Mouse (Mus musculus) adrenal gland, adult (tissue): ENCODE results near the gene Tarm1.
A peak's percentile ranks its signal among the peaks of the same experiment; 100 is the strongest.

Experiments
- DNase-seq, 2 experiments: peaks; one replicate each; pipeline ENCODE4 v3.0.0; 2022 to 2023; ENCODE audit warnings: low spot score in 1 of 2; ENCODE audit not compliant: inconsistent age in 2 of 2

The Tarm1 gene

GRCm38 (mm10) chr7:3442476-3443062 lies 59.9 kb downstream of the Tarm1 start:
- no peak for DNase-seq

DNA sequence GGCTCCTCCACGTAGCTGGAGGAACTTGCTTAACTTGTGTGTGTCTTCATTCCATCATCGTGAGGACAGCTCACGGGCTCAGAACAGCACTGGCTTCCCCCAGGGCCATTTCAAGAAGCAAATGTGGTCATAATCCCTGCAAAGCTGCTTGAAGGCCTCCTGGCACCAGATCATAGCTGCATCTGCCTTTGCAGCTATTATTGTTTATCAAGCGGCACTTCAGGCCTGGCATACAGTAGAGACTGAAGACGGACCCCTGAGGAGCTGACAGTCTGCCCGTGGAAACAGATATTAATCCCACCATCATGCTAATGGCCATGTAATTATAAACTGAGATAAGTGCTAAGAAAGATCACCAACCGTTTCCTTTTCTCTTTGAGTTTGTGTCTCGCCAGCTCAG lies 61.9 kb downstream of the Tarm1 start:
- peak in 1 of 2 experiments; percentile 45 for DNase-seq

GRCm38 (mm10) chr7:3439984-3440383 lies 62.4 kb downstream of the Tarm1 start:
- DNase-seq: no peak

DNA sequence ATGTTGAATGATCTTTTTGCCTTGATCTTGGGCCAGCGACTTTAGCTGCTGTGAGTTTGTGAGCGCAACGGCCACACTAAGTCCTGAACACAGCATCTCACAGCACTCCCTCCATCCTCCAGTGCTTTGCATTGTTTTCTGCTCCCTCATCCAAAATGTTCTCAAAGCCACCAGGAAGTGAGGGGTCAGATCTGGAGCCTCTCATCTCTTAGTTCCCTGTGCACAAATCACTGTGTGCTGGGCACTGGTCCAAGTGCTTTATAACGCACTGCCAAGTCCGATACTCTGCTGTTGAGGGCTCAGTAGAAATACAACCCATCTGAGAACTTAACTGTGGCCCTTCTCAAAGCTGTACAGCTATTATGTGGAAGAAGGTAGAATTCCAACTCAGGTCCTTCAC lies 64.5 kb downstream of the Tarm1 start:
- DNase-seq: peak; percentile 58 to 73
